Mouse (Mus musculus) hindbrain, postnatal 0 days (tissue): ENCODE measurements around the gene Cdk19. TPM values are rescaled to one million over a fixed set of nuclear protein-coding genes. Genes with fewer than 3 reads are reported as not detected.

Source experiments
- ATAC-seq: fragments of 200-750 bp; cut with Nextera tagmentation; 2 replicates; pipeline ENCODE4 v1.8.0; 2017; ENCODE audit warnings: mild to moderate bottlenecking, moderate TSS enrichment, moderate library complexity
- DNase-seq: peaks from one replicate; pipeline ENCODE4 v3.0.0-alpha.2; 2015; ENCODE audit warnings: low spot score
- H3K27ac ChIP-seq: fragments of 300-500 bp; sonication (generic); 2 replicates; pipeline ENCODE4 v1.5.1; 2014; ENCODE audit warnings: mild to moderate bottlenecking
- H3K27me3 ChIP-seq: fragments of 300-500 bp; sonication (generic); 2 replicates; pipeline ENCODE4 v1.6.1; 2014; ENCODE audit warnings: low read length, mixed read lengths; ENCODE audit not compliant: insufficient read depth
- H3K36me3 ChIP-seq: fragments of 300-500 bp; sonication (generic); 2 replicates; pipeline ENCODE4 v1.6.1; 2014; ENCODE audit warnings: low read length, mixed read lengths; ENCODE audit not compliant: insufficient read depth
- H3K4me1 ChIP-seq: fragments of 300-500 bp; sonication (generic); 2 replicates; pipeline ENCODE4 v1.6.1; 2014; ENCODE audit warnings: antibody characterized with exemption, low read length, mixed read lengths; ENCODE audit not compliant: insufficient read depth
- H3K4me2 ChIP-seq: fragments of 300-500 bp; sonication (generic); 2 replicates; pipeline ENCODE4 v1.6.1; 2014; ENCODE audit warnings: low read depth, mild to moderate bottlenecking, low read length, moderate library complexity, mixed read lengths
- H3K4me3 ChIP-seq: fragments of 300-500 bp; sonication (generic); 2 replicates; pipeline ENCODE4 v1.5.1; 2014; ENCODE audit warnings: low read length
- H3K9ac ChIP-seq: fragments of 300-500 bp; sonication (generic); replicated peaks from 2 replicates; pipeline ENCODE4 v1.6.1; 2014; ENCODE audit warnings: mild to moderate bottlenecking, low read length, moderate library complexity, mixed read lengths
- H3K9me3 ChIP-seq: fragments of 300-500 bp; sonication (generic); 2 replicates; pipeline ENCODE4 v1.6.1; 2016; ENCODE audit warnings: low read length, mixed read lengths
- CTCF ChIP-seq: IDR thresholded peaks from 2 replicates; pipeline ENCODE4 v1.5.1; 2016; ENCODE audit warnings: antibody characterized with exemption, control low read depth, low read depth
- WGBS: fragments of 180-500 bp; shearing (Covaris S2); extraction: QIAGEN DNeasy Blood & Tissue Kit; methylation state at CpG from one replicate; pipeline ENCODE4 v1.1.7; 2014; 5-methylcytosine and 5-hydroxymethylcytosine counted together
- polyA plus RNA-seq: library from polyadenylated mRNA; unstranded; fragments of >200 nt; fragmentation: Nextera tagmentation; extraction: Ambion mirVana; gene quantifications from 2 replicates; pipeline ENCODE4 v1.2.1, GENCODE M21; 2015
- total RNA-seq: library from RNA; depleted of rRNA; stranded (reverse); fragments of >200 nt; gene quantifications from 2 replicates; pipeline ENCODE4 v1.2.3, GENCODE M21; 2014

Cdk19 gene
- total and polyA plus RNA-seq, 2 experiments from 2014 or later = 7.1 to 19.6 TPM

DNA sequence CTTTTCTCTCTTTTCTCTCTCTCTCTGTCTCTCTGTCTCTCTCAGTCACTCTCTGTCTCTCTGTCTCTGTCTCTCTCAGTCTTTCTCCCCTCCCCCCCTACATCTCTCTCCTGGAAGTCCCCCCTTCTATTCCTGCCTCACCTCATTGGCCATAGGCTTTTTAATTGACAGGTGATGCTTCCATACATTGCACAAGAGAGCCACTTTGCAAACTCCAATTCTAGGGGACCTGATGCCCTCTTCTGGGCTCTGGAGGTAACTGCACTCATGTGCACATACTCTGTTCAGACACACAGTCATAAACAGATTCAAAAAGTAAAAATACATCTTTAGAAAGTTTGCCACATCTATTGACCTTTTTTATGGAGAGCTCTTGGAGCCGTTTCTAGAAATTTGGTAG is 9.1 kb upstream of the Cdk19 start:
- no peaks in the 10 kb centered on the region for H3K36me3 ChIP-seq
- H3K27me3 ChIP-seq = no peaks in the 10 kb centered on the region
- no peak overlapping the region for H3K27ac ChIP-seq
- 0 out of 2 replicates have a peak, but pooled peaks have one; percentile 8 for TF ChIP-seq CTCF
- no peak overlapping the region for H3K9ac ChIP-seq
- H3K9me3 ChIP-seq = no peaks in the 10 kb centered on the region
- no peak overlapping the region for H3K4me3 ChIP-seq
- DNase-seq (no peak), ATAC-seq (no peak)
- WGBS = 83% methylated on average over 1 of the region's 1 CpGs
- no peak overlapping the region for H3K4me2 ChIP-seq
- no peaks in the 10 kb centered on the region for H3K4me1 ChIP-seq

DNA sequence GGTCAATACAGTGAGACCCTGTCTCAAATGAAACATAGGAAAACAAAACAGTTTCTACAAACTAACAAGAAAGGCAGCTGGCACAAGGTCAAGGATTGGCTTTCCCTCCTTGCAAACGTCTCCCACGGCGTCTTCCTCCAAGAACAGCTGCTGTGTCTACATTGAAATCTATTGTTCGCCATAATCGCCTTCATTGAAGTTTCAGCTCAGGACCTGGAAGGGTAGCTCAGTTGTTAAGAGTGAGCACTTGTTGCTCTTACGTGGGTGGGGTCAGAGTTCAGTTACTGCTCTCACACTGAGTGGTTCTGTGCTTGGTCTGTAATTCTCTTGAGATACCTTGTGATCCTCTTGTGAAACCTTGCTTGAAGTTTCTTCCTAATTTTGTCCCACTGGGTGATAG is 6.5 kb upstream of the Cdk19 start:
- no peak overlapping the region for H3K9ac ChIP-seq
- ATAC-seq (no peak), DNase-seq (no peak)
- no peak overlapping the region for H3K4me2 ChIP-seq
- H3K27ac ChIP-seq = no peak overlapping the region
- H3K9me3 ChIP-seq = no peaks in the 10 kb centered on the region
- no peaks in the 10 kb centered on the region for H3K36me3 ChIP-seq
- no peaks in the 10 kb centered on the region for H3K4me1 ChIP-seq
- H3K27me3 ChIP-seq = no peaks in the 10 kb centered on the region
- H3K4me3 ChIP-seq = no peak overlapping the region
- WGBS = 56% methylated on average over 6 of the region's 6 CpGs
- no peak for TF ChIP-seq CTCF

DNA sequence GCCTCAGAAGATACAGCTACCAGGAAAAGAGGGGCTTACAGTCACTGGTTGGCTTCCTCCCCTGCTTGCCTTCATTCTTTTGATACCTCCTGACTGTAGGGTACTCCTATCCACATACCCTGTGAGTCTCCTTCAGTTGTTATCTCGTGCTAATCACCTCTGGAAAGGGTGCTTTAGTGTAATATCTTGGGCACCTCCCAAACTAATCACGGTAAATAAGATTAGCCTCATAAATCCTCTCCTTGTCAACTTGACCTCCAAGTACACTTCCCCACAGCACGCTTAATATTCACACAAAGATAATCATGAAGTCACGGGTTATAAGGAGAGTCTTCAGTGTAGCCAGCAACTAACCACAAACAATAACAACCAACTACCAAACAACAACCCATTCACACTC is 2.7 kb downstream of the Cdk19 start:
- no peak overlapping the region for H3K4me3 ChIP-seq
- no peak overlapping the region for H3K4me2 ChIP-seq
- no peaks in the 10 kb centered on the region for H3K36me3 ChIP-seq
- H3K9ac ChIP-seq = no peak overlapping the region
- ATAC-seq (no peak), DNase-seq (no peak)
- H3K27ac ChIP-seq = no peak overlapping the region
- H3K4me1 ChIP-seq = no peaks in the 10 kb centered on the region
- no peaks in the 10 kb centered on the region for H3K9me3 ChIP-seq
- 73% methylated on average over 4 of the region's 4 CpGs for WGBS
- no peak for TF ChIP-seq CTCF
- no peaks in the 10 kb centered on the region for H3K27me3 ChIP-seq

DNA sequence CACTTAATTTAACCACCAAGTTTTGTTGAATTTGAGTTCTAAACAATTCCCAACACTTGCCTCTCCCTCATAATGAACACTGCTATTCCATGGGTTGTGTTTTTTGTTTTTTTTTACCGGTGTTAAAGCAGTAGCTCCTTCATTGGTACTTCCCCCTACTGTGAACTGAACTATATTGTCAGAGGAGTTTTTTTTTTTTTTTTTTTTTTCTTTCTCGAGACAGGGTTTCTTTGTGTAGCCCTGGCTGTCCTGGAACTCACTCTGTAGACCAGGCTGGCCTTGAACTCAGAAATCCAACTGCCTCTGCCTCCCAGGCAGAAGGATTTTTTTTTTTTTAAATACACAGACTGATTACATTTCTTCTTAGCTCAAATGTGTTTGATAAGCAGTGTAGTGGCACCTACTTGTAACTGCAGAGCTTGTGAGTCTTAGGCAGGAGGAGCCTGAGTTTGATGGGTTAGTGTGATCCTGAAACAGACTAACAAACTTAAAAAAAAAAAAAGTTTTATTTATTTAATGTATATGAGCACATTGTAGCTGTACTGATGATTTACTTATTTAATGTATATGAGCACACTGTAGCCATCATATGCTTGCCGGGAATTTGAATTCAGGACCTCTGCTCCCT is 7.5 kb downstream of the Cdk19 start:
- no peak for DNase-seq
- TF ChIP-seq CTCF = no peak
- Histone ChIP-seq H3K4me2 (no peak overlapping the region), H3K9ac (no peak overlapping the region), H3K4me1 (no peaks in the 10 kb centered on the region), H3K4me3 (no peak overlapping the region), H3K36me3 (no peaks in the 10 kb centered on the region), H3K27ac (no peak overlapping the region), H3K9me3 (no peaks in the 10 kb centered on the region), H3K27me3 (no peaks in the 10 kb centered on the region)
- WGBS = 88% methylated on average over 3 of the region's 3 CpGs
- no peak for ATAC-seq

DNA sequence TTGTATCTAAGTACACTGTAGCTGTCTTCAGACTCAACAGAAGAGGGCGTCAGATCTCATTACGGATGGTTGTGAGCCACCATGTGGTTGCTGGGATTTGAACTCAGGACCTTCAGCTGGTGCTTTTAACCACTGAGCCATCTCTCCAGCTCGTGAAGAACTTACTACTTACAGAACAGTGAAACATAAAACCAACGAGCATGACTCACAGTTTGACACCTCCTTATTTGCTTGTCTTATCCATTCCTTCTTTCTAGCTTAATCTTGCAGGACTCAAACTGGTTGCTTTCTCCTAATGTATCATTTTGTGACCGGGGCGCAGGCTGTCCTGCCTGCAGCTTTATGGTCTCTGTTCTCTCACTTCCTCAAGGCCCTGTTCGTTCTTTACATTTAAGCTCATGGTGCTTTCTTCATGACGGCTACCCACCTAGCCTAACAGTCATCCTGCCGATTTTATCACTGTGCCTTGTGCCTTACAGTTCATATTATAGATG is 8.1 kb downstream of the Cdk19 start:
- H3K27me3 ChIP-seq = no peaks in the 10 kb centered on the region
- TF ChIP-seq CTCF = no peak
- H3K27ac ChIP-seq = no peak overlapping the region
- no peaks in the 10 kb centered on the region for H3K36me3 ChIP-seq
- no peak for ATAC-seq
- H3K4me3 ChIP-seq = no peak overlapping the region
- H3K4me1 ChIP-seq = no peaks in the 10 kb centered on the region
- H3K9ac ChIP-seq = no peak overlapping the region
- 0 out of 2 replicates have a peak overlapping the region, but pooled peaks have one; percentile 69 for H3K4me2 ChIP-seq
- DNase-seq = no peak
- WGBS = 82% methylated on average over 9 of the region's 9 CpGs
- H3K9me3 ChIP-seq = no peaks in the 10 kb centered on the region

DNA sequence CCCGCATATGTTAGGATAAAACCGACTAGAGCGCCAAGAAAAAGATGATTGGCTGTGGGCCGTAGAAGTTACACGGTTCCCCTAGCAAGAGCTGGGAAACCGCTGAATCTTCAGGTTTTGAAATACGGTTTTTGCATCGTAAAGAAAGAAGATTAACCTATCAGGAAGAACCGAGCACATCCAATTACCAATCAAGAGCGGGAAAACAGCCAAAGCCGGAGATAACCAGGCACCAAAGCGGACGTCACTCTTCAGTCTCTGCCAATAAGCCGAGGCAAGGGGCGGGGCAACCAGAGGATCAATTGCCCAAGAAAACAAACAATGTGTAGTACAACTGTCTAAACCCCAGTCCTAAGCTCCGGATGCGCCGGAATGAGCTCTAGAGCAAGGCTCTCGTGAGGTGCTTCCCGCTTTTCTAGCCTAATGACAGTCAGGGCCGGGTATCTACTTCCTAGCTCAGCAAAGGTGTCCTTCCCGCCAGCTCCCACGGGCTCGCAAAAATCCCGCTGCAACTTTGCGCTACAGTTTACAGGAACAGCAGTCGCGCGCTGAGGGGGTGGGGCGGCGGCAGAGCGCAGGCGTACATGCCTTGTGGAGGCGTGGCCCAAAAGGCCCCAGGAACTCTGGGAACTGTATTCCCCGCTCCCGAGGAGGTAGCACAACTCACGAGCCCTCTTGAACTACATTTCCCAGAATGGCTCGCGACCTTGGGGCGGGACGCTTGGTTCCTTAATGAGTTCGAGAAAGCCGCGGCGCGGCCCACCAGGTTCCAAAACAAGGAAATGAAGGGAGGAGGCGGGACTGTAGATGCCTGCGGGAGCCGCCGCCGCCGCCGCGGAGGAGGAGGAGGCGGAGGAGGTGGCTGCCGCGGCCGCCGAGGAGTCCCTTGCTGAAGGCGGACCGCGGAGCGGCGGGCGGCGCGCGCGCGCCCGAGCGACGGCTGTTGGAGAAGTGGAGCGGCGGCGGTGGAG is 9.5 kb downstream of the Cdk19 start:
- Histone ChIP-seq H3K9me3 (no peaks in the 10 kb centered on the region), H3K4me1 (no peaks in the 10 kb centered on the region), H3K4me2 (peak overlapping the region; percentile 69), H3K36me3 (no peaks in the 10 kb centered on the region), H3K27me3 (no peaks in the 10 kb centered on the region), H3K4me3 (peak overlapping the region; percentile 92), H3K27ac (peak overlapping the region; percentile 88), H3K9ac (peak overlapping the region; percentile 87)
- no peak for TF ChIP-seq CTCF
- peak; percentile 99 for ATAC-seq
- WGBS = under 1% methylated on average over 76 of the region's 76 CpGs
- DNase-seq = peak; percentile 100
